Mouse (Mus musculus) intestine, embryonic 16.5 days (tissue): ENCODE data around the gene Stag1. TPM values are rescaled to one million over a fixed set of nuclear protein-coding genes. Genes with fewer than 3 reads are reported as not detected.
A peak's percentile ranks its signal among the peaks of the same experiment; 100 is the strongest.

Source experiments
- ATAC-seq: fragments of 200-750 bp; cut with Nextera tagmentation; 2 replicates; pipeline ENCODE4 v1.8.0; 2017; ENCODE audit warnings: moderate TSS enrichment, moderate library complexity
- H3K27ac ChIP-seq: fragments of 300-500 bp; sonication (generic); 2 replicates; pipeline ENCODE4 v1.5.1; 2014; ENCODE audit warnings: mild to moderate bottlenecking, low read length
- H3K27me3 ChIP-seq: fragments of 300-500 bp; sonication (generic); replicated peaks from 2 replicates; pipeline ENCODE4 v1.6.1; 2014; ENCODE audit warnings: low read length, control low read depth, mixed read lengths; ENCODE audit not compliant: control insufficient read depth, insufficient read depth
- H3K36me3 ChIP-seq: fragments of 300-500 bp; sonication (generic); 2 replicates; pipeline ENCODE4 v1.6.1; 2014; ENCODE audit warnings: low read length, control low read depth; ENCODE audit not compliant: control insufficient read depth, insufficient read depth
- H3K4me1 ChIP-seq: fragments of 300-500 bp; sonication (generic); 2 replicates; pipeline ENCODE4 v1.6.1; 2014; ENCODE audit warnings: low read length, control low read depth, mixed read lengths; ENCODE audit not compliant: control insufficient read depth, insufficient read depth
- H3K4me2 ChIP-seq: fragments of 300-500 bp; sonication (generic); 2 replicates; pipeline ENCODE4 v1.6.1; 2014; ENCODE audit warnings: low read depth, low read length, control low read depth
- H3K4me3 ChIP-seq: fragments of 300-500 bp; sonication (generic); 2 replicates; pipeline ENCODE4 v1.5.1; 2014; ENCODE audit warnings: mild to moderate bottlenecking, low read length
- H3K9ac ChIP-seq: fragments of 300-500 bp; sonication (generic); 2 replicates; pipeline ENCODE4 v1.6.1; 2014; ENCODE audit warnings: low read depth, low read length
- H3K9me3 ChIP-seq: fragments of 300-500 bp; sonication (generic); 2 replicates; pipeline ENCODE4 v1.6.1; 2016; ENCODE audit warnings: low read length, control low read depth; ENCODE audit not compliant: control insufficient read depth
- WGBS: fragments of 180-500 bp; shearing (Covaris S2); extraction: QIAGEN DNeasy Blood & Tissue Kit; methylation state at CpG from one replicate; pipeline ENCODE4 v1.1.7; 2014; 5-methylcytosine and 5-hydroxymethylcytosine counted together
- polyA plus RNA-seq: library from polyadenylated mRNA; unstranded; fragments of >200 nt; fragmentation: Nextera tagmentation; extraction: Ambion mirVana; gene quantifications from 2 replicates; pipeline ENCODE4 v1.2.1, GENCODE M21; 2015

Stag1 gene
- polyA plus RNA-seq, 1 experiment from 2014 or later = 29.4 TPM

- peak overlapping the region; percentile 99 for H3K27ac ChIP-seq
- ATAC-seq = no peak
- H3K27me3 ChIP-seq = no peaks in the 10 kb centered on the region
- peak overlapping the region; percentile 80 for H3K4me2 ChIP-seq
- H3K36me3 ChIP-seq = no peaks in the 10 kb centered on the region
- peaks cover 9% of the 10 kb centered on the region for H3K4me1 ChIP-seq
- H3K9me3 ChIP-seq = no peaks in the 10 kb centered on the region
- H3K9ac ChIP-seq = peak overlapping the region; percentile 79
- 1% methylated on average over 16 of the region's 16 CpGs for WGBS
- peak overlapping the region; percentile 88 for H3K4me3 ChIP-seq
These were observed 44.7 kb downstream of the Stag1 start for GRCm38 (mm10) chr9:100642186-100642839.

- no peaks in the 10 kb centered on the region for H3K27me3 ChIP-seq
These were observed 45.5 kb downstream of the Stag1 start for GRCm38 (mm10) chr9:100642840-100643697.

GRCm38 (mm10) chr9:100644071-100644771, 46.6 kb downstream of the Stag1 start:
- Histone ChIP-seq H3K4me2 (peak overlapping the region; percentile 54), H3K4me3 (peak overlapping the region; percentile 88), H3K27ac (peak overlapping the region; percentile 97), H3K36me3 (no peaks in the 10 kb centered on the region), H3K4me1 (peaks cover 9% of the 10 kb centered on the region), H3K9ac (peak overlapping the region; percentile 96), H3K27me3 (no peaks in the 10 kb centered on the region), H3K9me3 (no peaks in the 10 kb centered on the region)
- WGBS = under 1% methylated on average over 52 of the region's 64 CpGs
- peak; percentile 47 for ATAC-seq

More at GRCm38 (mm10) chr9:100642840-100643697, 45.5 kb downstream of the Stag1 start:
- peaks cover 9% of the 10 kb centered on the region for H3K4me1 ChIP-seq
- peak overlapping the region; percentile 88 for H3K4me3 ChIP-seq
- WGBS = under 1% methylated on average over 95 of the region's 97 CpGs
- ATAC-seq = peak; percentile 99
- H3K36me3 ChIP-seq = no peaks in the 10 kb centered on the region
- peak overlapping the region; percentile 96 for H3K9ac ChIP-seq
- H3K9me3 ChIP-seq = no peaks in the 10 kb centered on the region
- H3K27ac ChIP-seq = peak overlapping the region; percentile 99
- H3K4me2 ChIP-seq = peak overlapping the region; percentile 80

GRCm38 (mm10) chr9:100645026-100645940, 47.7 kb downstream of the Stag1 start:
- WGBS = 32% methylated on average over 8 of the region's 8 CpGs
- no peak for ATAC-seq
- H3K27me3 ChIP-seq = no peaks in the 10 kb centered on the region
- H3K4me3 ChIP-seq = no peak overlapping the region
- peaks cover 9% of the 10 kb centered on the region for H3K4me1 ChIP-seq
- H3K36me3 ChIP-seq = no peaks in the 10 kb centered on the region
- H3K4me2 ChIP-seq = peak overlapping the region; percentile 35
- H3K9me3 ChIP-seq = no peaks in the 10 kb centered on the region
- no peak overlapping the region for H3K27ac ChIP-seq
- no peak overlapping the region for H3K9ac ChIP-seq

- Histone ChIP-seq H3K4me1 (peaks cover 7% of the 10 kb centered on the region), H3K4me2 (no peak overlapping the region), H3K36me3 (no peaks in the 10 kb centered on the region), H3K9me3 (no peaks in the 10 kb centered on the region), H3K9ac (no peak overlapping the region), H3K4me3 (no peak overlapping the region), H3K27me3 (no peaks in the 10 kb centered on the region), H3K27ac (no peak overlapping the region)
- WGBS = 75% methylated on average over 2 of the region's 2 CpGs
- ATAC-seq = no peak
These were observed 48.7 kb downstream of the Stag1 start for GRCm38 (mm10) chr9:100646276-100646675.

GRCm38 (mm10) chr9:100647774-100648323, 50.3 kb downstream of the Stag1 start:
- H3K27ac ChIP-seq = no peak overlapping the region
- no peak overlapping the region for H3K9ac ChIP-seq
- no peaks in the 10 kb centered on the region for H3K9me3 ChIP-seq
- no peaks in the 10 kb centered on the region for H3K36me3 ChIP-seq
- 0 out of 2 replicates have a peak, but pooled peaks cover 2% of the 10 kb centered on the region for H3K4me1 ChIP-seq
- no peak for ATAC-seq
- no peaks in the 10 kb centered on the region for H3K27me3 ChIP-seq
- no peak overlapping the region for H3K4me3 ChIP-seq
- no peak overlapping the region for H3K4me2 ChIP-seq
- 85% methylated on average over 2 of the region's 2 CpGs for WGBS

GRCm38 (mm10) chr9:100654104-100654503, 56.5 kb downstream of the Stag1 start:
- no peak for ATAC-seq

GRCm38 (mm10) chr9:100656058-100656457, 58.5 kb downstream of the Stag1 start:
- H3K9me3 ChIP-seq = no peaks in the 10 kb centered on the region
- H3K36me3 ChIP-seq = no peaks in the 10 kb centered on the region
- no peak overlapping the region for H3K4me3 ChIP-seq
- H3K27ac ChIP-seq = no peak overlapping the region
- no peak overlapping the region for H3K9ac ChIP-seq
- WGBS = 96% methylated on average over 4 of the region's 4 CpGs
- H3K4me2 ChIP-seq = no peak overlapping the region
- no peaks in the 10 kb centered on the region for H3K27me3 ChIP-seq
- ATAC-seq = no peak
- no peaks in the 10 kb centered on the region for H3K4me1 ChIP-seq

More at GRCm38 (mm10) chr9:100654104-100654503, 56.5 kb downstream of the Stag1 start:
- Histone ChIP-seq H3K27ac (no peak overlapping the region), H3K9me3 (no peaks in the 10 kb centered on the region), H3K4me2 (no peak overlapping the region), H3K27me3 (no peaks in the 10 kb centered on the region), H3K4me1 (no peaks in the 10 kb centered on the region), H3K4me3 (no peak overlapping the region), H3K9ac (no peak overlapping the region), H3K36me3 (no peaks in the 10 kb centered on the region)
- 69% methylated on average over 3 of the region's 3 CpGs for WGBS
